Mouse (Mus musculus) ES-E14 (cell line): ENCODE measurements around the gene Tax1bp1. TPM values are rescaled to one million over a fixed set of nuclear protein-coding genes. Genes with fewer than 3 reads are reported as not detected.
A peak's percentile ranks its signal among the peaks of the same experiment; 100 is the strongest.
"Not testable (repeated sequence)": the region's sequence is repeated elsewhere in the genome, so short reads cannot be mapped to it uniquely, and the experiment has no call there.

ENCODE experiments used
- DNase-seq: peaks from one replicate; pipeline ENCODE4 v3.0.0-alpha.2; 2013; ENCODE audit warnings: low read depth, low spot score
- H3K27ac ChIP-seq: 2 replicates; pipeline ENCODE4 v1.5.1; 2012; ENCODE audit warnings: low read depth, mild to moderate bottlenecking, low read length, moderate library complexity, mixed read lengths; ENCODE audit not compliant: poor library complexity, insufficient read depth, severe bottlenecking
- H3K36me3 ChIP-seq: 2 replicates; pipeline ENCODE4 v1.6.1; 2012; ENCODE audit warnings: mild to moderate bottlenecking, low read length, moderate library complexity, mixed read lengths; ENCODE audit not compliant: control insufficient read depth, poor library complexity, insufficient read depth, severe bottlenecking
- H3K4me1 ChIP-seq, 2 experiments: fragments of 150-350 bp in 1 of 2; sonication (generic) in 1 of 2; 2 replicates each; pipeline ENCODE4 v1.6.1; 2012; ENCODE audit warnings: low read length in 2 of 2, mild to moderate bottlenecking in 1 of 2, mixed read lengths in 1 of 2; ENCODE audit not compliant: control insufficient read depth in 2 of 2, insufficient read depth in 2 of 2, poor library complexity in 1 of 2
- H3K4me3 ChIP-seq, 2 experiments: fragments of 150-350 bp in 1 of 2; sonication (generic) in 1 of 2; 2 replicates each; pipeline ENCODE4 v1.5.1; 2012; ENCODE audit warnings: low read length in 2 of 2, low read depth in 1 of 2, mild to moderate bottlenecking in 1 of 2, mixed read lengths in 1 of 2; ENCODE audit not compliant: insufficient read depth in 1 of 2, poor library complexity in 1 of 2, severe bottlenecking in 1 of 2
- H3K9ac ChIP-seq: 2 replicates; pipeline ENCODE4 v1.6.1; 2012; ENCODE audit warnings: low read depth, mild to moderate bottlenecking, low read length, mixed read lengths; ENCODE audit not compliant: poor library complexity, insufficient read depth, severe bottlenecking
- H3K9me3 ChIP-seq: fragments of 150-350 bp; sonication (generic); 2 replicates; pipeline ENCODE4 v1.6.1; 2012; ENCODE audit warnings: low read depth, mild to moderate bottlenecking, low read length; ENCODE audit not compliant: control insufficient read depth, insufficient read depth
- CHD2 ChIP-seq: IDR thresholded peaks from 2 replicates; pipeline ENCODE4 v1.6.1; 2014; ENCODE audit warnings: mild to moderate bottlenecking, low read depth, low read length, inconsistent platforms
- HCFC1 ChIP-seq: IDR thresholded peaks from 2 replicates; pipeline ENCODE4 v1.6.1; 2012; ENCODE audit warnings: low read length, inconsistent platforms, borderline replicate concordance; ENCODE audit not compliant: insufficient read depth
- MAFK ChIP-seq: IDR thresholded peaks from 2 replicates; pipeline ENCODE4 v1.6.1; 2014; ENCODE audit warnings: mild to moderate bottlenecking, low read depth, low read length, inconsistent platforms; ENCODE audit not compliant: insufficient read depth
- ZC3H11A ChIP-seq: IDR thresholded peaks from 2 replicates; pipeline ENCODE4 v1.6.1; 2012; ENCODE audit warnings: low read depth, mild to moderate bottlenecking, inconsistent platforms, low read length, borderline replicate concordance
- ZNF384 ChIP-seq: IDR thresholded peaks from 2 replicates; pipeline ENCODE4 v1.6.1; 2012; ENCODE audit warnings: low read depth, low read length, inconsistent platforms
- in situ Hi-C, 2 experiments: fragments of 600-800 bp; cut with MboI; formaldehyde crosslinking; loops; one replicate each; pipeline ENCODE4 v1.15.1; 2025; ENCODE audit warnings: low sequenced_read_pairs in 2 of 2, inconsistent platforms in 1 of 2; ENCODE audit not compliant: unreplicated experiment in 2 of 2
- total RNA-seq: library from RNA; depleted of rRNA; stranded (reverse); fragments of 300-350 nt; gene quantifications from 2 replicates; pipeline ENCODE4 v1.2.3, GENCODE M21; 2012; rRNA removed

Tax1bp1 gene
- 47.7 and 74.0 TPM in 2 replicates for total RNA-seq

DNA sequence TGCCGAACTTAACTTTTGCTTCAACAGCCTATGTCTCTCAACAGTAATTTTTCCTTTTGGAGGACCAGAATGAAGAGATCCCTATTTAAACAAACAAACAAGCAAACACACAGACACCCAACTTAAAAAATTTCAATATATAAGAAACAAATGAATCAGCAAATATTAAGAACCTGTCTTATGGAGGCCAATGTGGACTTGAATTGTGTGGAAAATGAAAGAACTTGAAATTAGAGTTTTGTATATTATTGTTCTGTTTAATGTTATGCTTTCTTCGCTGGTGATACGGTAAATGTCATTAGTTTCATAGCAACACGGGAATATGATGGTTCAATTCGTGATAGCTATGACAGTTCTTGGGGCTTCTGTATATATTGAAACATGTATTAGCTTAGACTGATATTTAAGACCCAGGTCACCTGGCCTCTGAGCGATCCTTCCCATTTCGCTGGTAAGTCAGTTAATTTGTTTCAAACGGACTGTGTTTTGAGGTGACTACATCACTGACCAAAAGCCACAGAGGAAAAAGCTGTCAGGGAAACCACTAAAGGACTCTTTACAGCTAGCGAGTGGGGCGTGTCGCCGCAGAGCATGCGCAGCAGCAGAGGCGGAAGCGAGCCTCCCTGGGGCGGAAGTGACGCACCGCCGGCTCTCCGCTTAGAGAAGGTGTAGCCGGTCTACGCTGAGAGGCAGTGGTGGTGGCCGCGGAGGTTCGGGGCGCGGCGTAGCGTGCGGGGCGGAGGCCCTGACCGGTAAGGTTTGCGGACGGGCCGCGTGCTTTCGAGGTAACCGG, at the start of gene Tax1bp1:
TSS of gene Tax1bp1 (plus strand) at position 626 of the 793 bp plus-strand sequence.
- H3K27ac ChIP-seq = peak within 1 kb of the TSS; percentile 74
- no peaks in the 10 kb centered on the region for H3K9me3 ChIP-seq
- no peaks in the 10 kb centered on the region for H3K36me3 ChIP-seq
- H3K9ac ChIP-seq = peak within 1 kb of the TSS; percentile 90
- no peak for TF ChIP-seq HCFC1
- TF ChIP-seq MAFK = no peak
- no peak for TF ChIP-seq ZC3H11A
- no peak for TF ChIP-seq ZNF384
- no peak for TF ChIP-seq CHD2
- peak; percentile 77 for DNase-seq
- in situ Hi-C loops = no loop called here
- H3K4me3 ChIP-seq = peak within 1 kb of the TSS; percentile 86 to 97
- H3K4me1 ChIP-seq = no peaks in the 10 kb centered on the region

DNA sequence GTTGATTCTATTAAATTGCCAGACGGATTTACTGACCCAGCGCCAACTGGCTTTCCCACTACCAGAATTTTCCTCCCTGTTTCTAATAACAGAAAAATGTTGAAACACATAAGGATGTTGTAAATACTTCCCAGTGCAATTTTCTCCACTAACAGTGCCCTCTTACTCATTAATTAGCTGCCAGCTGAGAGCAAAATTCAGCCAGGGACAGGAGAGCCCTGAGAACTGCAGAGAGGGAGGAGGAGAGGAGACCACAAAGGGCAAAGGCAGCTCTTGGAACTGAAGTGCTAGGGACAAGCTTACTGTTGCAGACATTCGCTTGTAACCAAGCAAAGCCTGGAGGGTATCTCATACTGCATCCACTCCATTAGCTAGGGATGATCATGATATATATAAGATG, 45.9 kb upstream of the Tax1bp1 start:
- Histone ChIP-seq H3K9me3 (no peaks in the 10 kb centered on the region), H3K27ac (no peak overlapping the region)

DNA sequence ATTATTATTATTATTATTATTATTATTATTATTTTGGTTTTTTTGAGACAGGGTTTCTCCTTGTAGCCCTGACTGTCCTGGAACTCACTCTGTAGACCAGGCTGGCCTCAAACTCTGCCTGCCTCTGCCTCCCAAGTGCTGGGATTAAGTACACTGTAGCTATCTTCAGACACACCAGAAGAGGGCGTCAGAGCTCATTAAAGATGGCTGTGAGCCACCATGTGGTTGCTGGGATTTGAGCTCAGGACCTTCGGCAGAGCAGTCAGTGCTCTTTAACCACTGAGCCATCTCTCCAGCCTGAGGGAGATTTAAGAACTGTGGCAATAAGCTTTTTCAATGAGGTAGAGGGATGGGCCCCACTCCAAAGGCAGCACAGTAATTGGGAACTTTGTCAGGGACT, 43.7 kb upstream of the Tax1bp1 start:
- in situ Hi-C loops, H3K4me1 ChIP-seq: not testable (repeated sequence)

More for the DNA sequence above, 45.9 kb upstream of the Tax1bp1 start:
- in situ Hi-C loops = no loop called here
- no peak for DNase-seq
- no peak overlapping the region for H3K4me3 ChIP-seq
- no peaks in the 10 kb centered on the region for H3K4me1 ChIP-seq
- no peak overlapping the region for H3K9ac ChIP-seq
- no peak for TF ChIP-seq ZNF384
- no peak for TF ChIP-seq CHD2
- TF ChIP-seq HCFC1 = no peak
- no peak for TF ChIP-seq MAFK
- no peak for TF ChIP-seq ZC3H11A
- H3K36me3 ChIP-seq = no peaks in the 10 kb centered on the region

DNA sequence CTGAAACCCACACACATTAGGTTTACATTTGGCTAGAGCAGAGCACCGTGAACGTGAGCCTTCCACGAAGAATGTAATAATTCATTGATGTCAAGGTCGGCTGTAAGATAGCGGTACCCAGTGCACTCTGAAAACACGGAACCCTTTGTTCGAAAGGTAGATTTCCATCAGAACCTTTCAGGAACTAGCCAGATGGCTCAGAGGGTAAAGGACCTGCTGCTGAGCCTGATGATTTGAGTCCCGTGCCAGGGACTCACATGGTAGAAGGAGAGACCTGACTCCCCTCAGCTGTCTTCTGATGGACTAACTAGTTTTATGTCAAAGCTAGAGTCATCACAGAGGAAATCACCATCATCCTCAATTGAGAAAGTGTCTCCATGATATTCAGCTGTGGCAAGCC, 41.7 kb upstream of the Tax1bp1 start:
- no peak overlapping the region for H3K27ac ChIP-seq
- H3K9me3 ChIP-seq = no peaks in the 10 kb centered on the region
- TF ChIP-seq MAFK = no peak
- no peak for TF ChIP-seq ZC3H11A
- TF ChIP-seq ZNF384 = no peak
- TF ChIP-seq HCFC1 = no peak
- TF ChIP-seq CHD2 = no peak
- no peak for DNase-seq
- no peak overlapping the region for H3K9ac ChIP-seq
- in situ Hi-C loops = no loop called here
- no peak overlapping the region for H3K4me3 ChIP-seq
- H3K4me1 ChIP-seq = peaks cover 0 to 2% of the 10 kb centered on the region in 2 experiments; a peak in 1 of 4 replicates
- no peaks in the 10 kb centered on the region for H3K36me3 ChIP-seq

More for the DNA sequence above, 43.7 kb upstream of the Tax1bp1 start:
- H3K36me3 ChIP-seq, H3K4me3 ChIP-seq, H3K27ac ChIP-seq, DNase-seq, H3K9ac ChIP-seq, H3K9me3 ChIP-seq: not testable (repeated sequence)

DNA sequence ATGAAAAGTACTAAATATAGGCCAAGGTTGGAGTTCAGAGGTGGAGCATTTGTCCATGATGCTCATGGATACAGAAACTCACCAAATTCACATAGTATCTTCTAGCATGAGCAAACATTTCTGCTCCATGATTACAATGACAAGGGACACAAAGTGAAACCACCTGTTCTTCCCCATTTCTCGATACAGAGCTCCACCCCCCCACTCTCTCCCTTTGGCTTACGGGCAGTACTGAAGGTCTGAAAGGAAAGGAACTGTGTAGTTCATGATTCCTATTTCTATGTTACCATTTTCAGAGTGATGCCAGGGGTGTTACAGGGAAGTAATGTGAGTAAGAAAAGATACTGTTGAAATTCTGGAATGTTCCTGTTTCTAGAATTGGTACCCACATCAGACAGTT, 41.0 kb upstream of the Tax1bp1 start:
- Histone ChIP-seq H3K36me3 (no peaks in the 10 kb centered on the region), H3K27ac (no peak overlapping the region), H3K4me1 (peaks cover 0 to 2% of the 10 kb centered on the region in 2 experiments; a peak in 1 of 4 replicates), H3K9ac (no peak overlapping the region), H3K9me3 (no peaks in the 10 kb centered on the region), H3K4me3 (no peak overlapping the region)
- no peak for DNase-seq
- in situ Hi-C loops = no loop called here
- no peak for TF ChIP-seq HCFC1
- TF ChIP-seq MAFK = no peak
- TF ChIP-seq ZNF384 = no peak
- TF ChIP-seq CHD2 = no peak
- no peak for TF ChIP-seq ZC3H11A
